Mouse (Mus musculus) hindbrain, embryonic 12.5 days (tissue): Measurements from ENCODE around the gene Sapcd1. TPM values are rescaled to one million over a fixed set of nuclear protein-coding genes. Genes with fewer than 3 reads are reported as not detected.

ENCODE experiments used
- ATAC-seq: fragments of 200-750 bp; cut with Nextera tagmentation; 2 replicates; pipeline ENCODE4 v1.8.0; 2017; ENCODE audit warnings: moderate TSS enrichment; ENCODE audit not compliant: low FRiP score
- H3K27ac ChIP-seq: fragments of 300-500 bp; sonication (generic); 2 replicates; pipeline ENCODE4 v1.5.1; 2016; ENCODE audit warnings: mild to moderate bottlenecking
- H3K27me3 ChIP-seq: fragments of 300-500 bp; sonication (generic); 2 replicates; pipeline ENCODE4 v1.6.1; 2016; ENCODE audit warnings: mild to moderate bottlenecking
- H3K36me3 ChIP-seq: fragments of 300-500 bp; sonication (generic); 2 replicates; pipeline ENCODE4 v1.6.1; 2016; ENCODE audit warnings: mild to moderate bottlenecking
- H3K4me1 ChIP-seq: fragments of 300-500 bp; sonication (generic); 2 replicates; pipeline ENCODE4 v1.6.1; 2016
- H3K4me2 ChIP-seq: fragments of 300-500 bp; sonication (generic); replicated peaks from 2 replicates; pipeline ENCODE4 v1.6.1; 2016; ENCODE audit warnings: mild to moderate bottlenecking
- H3K4me3 ChIP-seq: fragments of 300-500 bp; sonication (generic); 2 replicates; pipeline ENCODE4 v1.5.1; 2016; ENCODE audit warnings: mild to moderate bottlenecking
- H3K9ac ChIP-seq: fragments of 300-500 bp; sonication (generic); 2 replicates; pipeline ENCODE4 v1.6.1; 2016; ENCODE audit warnings: mild to moderate bottlenecking, moderate library complexity
- H3K9me3 ChIP-seq: fragments of 300-500 bp; sonication (generic); replicated peaks from 2 replicates; pipeline ENCODE4 v1.6.1; 2016; ENCODE audit warnings: mild to moderate bottlenecking
- WGBS: fragments of 180-500 bp; shearing (Covaris S2); methylation state at CpG from one replicate; pipeline ENCODE4 v1.1.7; 2016; 5-methylcytosine and 5-hydroxymethylcytosine counted together
- polyA plus RNA-seq: library from polyadenylated mRNA; unstranded; fragments of >200 nt; fragmentation: Nextera tagmentation; extraction: Ambion mirVana; gene quantifications from 2 replicates; pipeline ENCODE4 v1.2.1, GENCODE M21; 2016

The Sapcd1 gene
- polyA plus RNA-seq, 1 experiment from 2014 or later: 2.4 TPM

- Histone ChIP-seq H3K9me3 (no peaks in the 10 kb centered on the region), H3K27ac (peak overlapping the region; percentile 93), H3K36me3 (peaks cover 14% of the 10 kb centered on the region), H3K9ac (peak overlapping the region; percentile 79), H3K27me3 (no peaks in the 10 kb centered on the region), H3K4me3 (peak overlapping the region; percentile 55), H3K4me1 (peaks cover 54% of the 10 kb centered on the region), H3K4me2 (peak overlapping the region; percentile 79)
- under 1% methylated on average over 27 of the region's 27 CpGs for WGBS
- no peak for ATAC-seq
These were observed 22.4 kb upstream of the Sapcd1 start for GRCm38 (mm10) chr17:35050126-35050750.

- H3K4me2 ChIP-seq: peak within 1 kb of the TSS; percentile 79
- peak within 1 kb of the TSS; percentile 55 for H3K4me3 ChIP-seq
- H3K4me1 ChIP-seq: peaks cover 56% of the 10 kb centered on the region
- peak within 1 kb of the TSS; percentile 93 for H3K27ac ChIP-seq
- no peaks in the 10 kb centered on the region for H3K9me3 ChIP-seq
- peaks cover 9% of the 10 kb centered on the region for H3K36me3 ChIP-seq
- peak within 1 kb of the TSS; percentile 79 for H3K9ac ChIP-seq
- H3K27me3 ChIP-seq: no peaks in the 10 kb centered on the region
- ATAC-seq: 0 out of 2 replicates have a peak, but pooled peaks have one; percentile 20
- 2% methylated on average over 11 of the region's 11 CpGs for WGBS
These were observed 21.8 kb upstream of the Sapcd1 start, which contains the start of gene Clic1 for GRCm38 (mm10) chr17:35049561-35050016. Clic1 (plus strand) TSS chr17:35049966.

DNA sequence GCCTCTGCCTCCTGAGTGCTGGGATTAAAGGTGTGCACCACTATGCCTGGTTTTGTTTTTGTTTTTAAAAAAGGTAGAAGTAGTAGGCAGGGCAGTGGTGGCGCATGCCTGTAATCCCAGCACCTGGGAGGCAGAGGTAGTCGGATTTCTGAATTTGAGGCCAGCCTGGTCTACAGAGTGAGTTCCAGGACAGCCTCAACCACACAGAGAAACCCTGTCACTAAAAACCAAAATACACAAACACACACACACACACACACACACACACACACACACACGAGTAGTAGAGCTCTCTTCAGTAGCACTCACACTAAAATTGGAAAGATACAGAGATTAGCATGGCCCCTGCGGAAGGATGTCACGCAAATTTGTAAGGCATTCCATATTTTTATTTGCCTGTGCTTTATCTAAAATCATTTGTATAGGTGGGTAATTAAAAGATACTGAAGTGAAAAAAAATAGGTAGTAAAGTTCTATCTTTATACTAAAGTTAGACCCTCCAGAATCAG lies 21.2 kb upstream of the Sapcd1 start:
- no peak for ATAC-seq
- 79% methylated on average over 5 of the region's 5 CpGs for WGBS
- H3K4me1 ChIP-seq: peaks cover 56% of the 10 kb centered on the region
- H3K4me2 ChIP-seq: peak overlapping the region; percentile 79
- H3K4me3 ChIP-seq: no peak overlapping the region
- H3K9ac ChIP-seq: no peak overlapping the region
- peak overlapping the region; percentile 93; the same call in 1 of the 2 replicates for H3K27ac ChIP-seq
- H3K27me3 ChIP-seq: no peaks in the 10 kb centered on the region
- H3K9me3 ChIP-seq: no peaks in the 10 kb centered on the region
- H3K36me3 ChIP-seq: peaks cover 4% of the 10 kb centered on the region

DNA sequence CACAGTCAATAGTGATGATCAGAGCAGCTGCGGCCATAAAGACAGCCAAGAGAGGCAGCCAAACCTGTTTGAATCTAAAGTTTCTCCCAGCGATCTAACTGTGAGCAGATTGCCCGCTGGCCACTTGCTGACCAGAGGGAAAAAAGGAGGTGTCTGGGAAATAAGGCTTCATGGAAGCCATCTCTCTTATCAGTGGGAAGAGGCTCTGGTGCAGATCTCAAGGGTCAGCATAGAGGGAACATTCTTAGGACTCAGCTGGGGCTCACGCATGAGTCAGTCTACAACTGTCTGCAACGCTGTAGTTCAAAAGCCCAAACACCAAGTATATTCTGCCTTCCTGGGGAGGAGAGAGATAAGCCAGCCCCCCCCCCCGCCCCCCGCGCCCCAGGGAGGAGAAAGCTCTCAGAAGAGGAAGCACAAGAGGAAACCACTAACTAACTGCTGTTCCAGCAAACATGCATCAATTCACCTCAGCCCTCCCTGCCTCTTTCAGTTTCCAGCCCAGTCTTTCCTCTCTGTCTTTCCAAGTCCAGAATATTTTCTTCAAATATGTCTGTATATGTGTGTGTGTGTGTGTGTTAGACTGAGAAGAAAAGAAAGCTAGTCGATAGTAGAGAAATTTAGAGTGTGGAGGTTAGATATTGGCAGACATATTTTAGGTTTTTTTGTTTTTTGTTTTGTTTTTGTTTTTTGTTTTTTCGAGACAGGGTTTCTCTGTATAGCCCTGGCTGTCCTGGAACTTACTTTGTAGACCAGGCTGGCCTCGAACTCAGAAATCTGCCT lies 20.5 kb upstream of the Sapcd1 start:
- no peak for ATAC-seq
- no peak overlapping the region for H3K4me3 ChIP-seq
- WGBS: 37% methylated on average over 11 of the region's 11 CpGs
- peaks cover 56% of the 10 kb centered on the region for H3K4me1 ChIP-seq
- H3K4me2 ChIP-seq: 0 out of 2 replicates have a peak overlapping the region, but pooled peaks have one; percentile 11
- H3K27ac ChIP-seq: peak overlapping the region; percentile 62
- no peaks in the 10 kb centered on the region for H3K27me3 ChIP-seq
- H3K9ac ChIP-seq: no peak overlapping the region
- H3K9me3 ChIP-seq: no peaks in the 10 kb centered on the region
- no peaks in the 10 kb centered on the region for H3K36me3 ChIP-seq

- H3K4me3 ChIP-seq: no peak overlapping the region
- peaks cover 54% of the 10 kb centered on the region for H3K4me1 ChIP-seq
- H3K9me3 ChIP-seq: no peaks in the 10 kb centered on the region
- ATAC-seq: no peak
- H3K4me2 ChIP-seq: no peak overlapping the region
- H3K27me3 ChIP-seq: no peaks in the 10 kb centered on the region
- 41% methylated on average over 1 of the region's 1 CpGs for WGBS
- H3K27ac ChIP-seq: 0 out of 2 replicates have a peak overlapping the region, but pooled peaks have one; percentile 62
- no peaks in the 10 kb centered on the region for H3K36me3 ChIP-seq
- no peak overlapping the region for H3K9ac ChIP-seq
These were observed 19.9 kb upstream of the Sapcd1 start for GRCm38 (mm10) chr17:35047688-35048087.

DNA sequence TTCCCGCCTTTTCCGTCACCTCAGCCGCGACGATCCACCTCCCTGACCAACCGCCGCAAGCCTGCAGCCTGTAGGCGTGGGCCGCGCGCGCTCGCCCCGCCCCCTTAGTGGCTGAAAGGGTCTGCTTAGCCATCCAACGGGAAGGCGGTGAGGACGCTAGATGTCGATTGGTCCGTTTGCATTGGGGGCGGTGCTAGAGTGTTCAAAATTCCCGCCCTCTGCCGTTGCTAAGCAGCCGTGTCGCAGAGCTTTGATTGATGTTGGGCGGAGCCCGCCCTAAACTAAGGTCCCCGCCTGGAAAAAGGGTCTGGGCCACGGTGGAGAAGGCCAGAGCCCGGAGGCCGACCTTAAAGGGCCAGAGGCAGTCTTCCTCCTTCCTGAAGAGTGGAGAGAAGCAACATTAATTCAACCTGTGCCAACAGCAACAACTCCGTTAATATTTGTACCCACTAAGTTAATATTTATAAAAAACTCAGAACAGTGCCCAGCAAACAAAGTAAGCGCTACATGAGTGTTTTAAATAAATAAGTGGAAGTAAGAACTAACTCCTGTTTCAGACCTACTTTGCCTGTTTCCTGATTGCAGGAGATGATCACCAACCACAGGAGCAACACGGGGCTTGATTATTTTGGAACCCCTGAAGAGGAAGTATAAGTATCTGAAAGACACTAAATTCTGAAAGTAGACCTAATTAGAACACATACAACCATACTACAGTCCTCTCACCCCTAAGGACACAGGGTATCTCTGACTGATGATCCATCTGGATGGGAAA lies 19.1 kb upstream of the Sapcd1 start, which contains the start of gene Msh5:
TSS of gene Msh5 (minus strand) at position 65 of the 775 bp plus-strand sequence.
- Histone ChIP-seq H3K4me2 (peak within 1 kb of the TSS; percentile 97), H3K9ac (peak within 1 kb of the TSS; percentile 81), H3K9me3 (no peaks in the 10 kb centered on the region), H3K27me3 (no peaks in the 10 kb centered on the region), H3K36me3 (no peaks in the 10 kb centered on the region), H3K4me1 (peaks cover 48% of the 10 kb centered on the region), H3K4me3 (peak within 1 kb of the TSS; percentile 53), H3K27ac (peak within 1 kb of the TSS; percentile 62)
- ATAC-seq: peak; percentile 98
- 3% methylated on average over 33 of the region's 33 CpGs for WGBS

DNA sequence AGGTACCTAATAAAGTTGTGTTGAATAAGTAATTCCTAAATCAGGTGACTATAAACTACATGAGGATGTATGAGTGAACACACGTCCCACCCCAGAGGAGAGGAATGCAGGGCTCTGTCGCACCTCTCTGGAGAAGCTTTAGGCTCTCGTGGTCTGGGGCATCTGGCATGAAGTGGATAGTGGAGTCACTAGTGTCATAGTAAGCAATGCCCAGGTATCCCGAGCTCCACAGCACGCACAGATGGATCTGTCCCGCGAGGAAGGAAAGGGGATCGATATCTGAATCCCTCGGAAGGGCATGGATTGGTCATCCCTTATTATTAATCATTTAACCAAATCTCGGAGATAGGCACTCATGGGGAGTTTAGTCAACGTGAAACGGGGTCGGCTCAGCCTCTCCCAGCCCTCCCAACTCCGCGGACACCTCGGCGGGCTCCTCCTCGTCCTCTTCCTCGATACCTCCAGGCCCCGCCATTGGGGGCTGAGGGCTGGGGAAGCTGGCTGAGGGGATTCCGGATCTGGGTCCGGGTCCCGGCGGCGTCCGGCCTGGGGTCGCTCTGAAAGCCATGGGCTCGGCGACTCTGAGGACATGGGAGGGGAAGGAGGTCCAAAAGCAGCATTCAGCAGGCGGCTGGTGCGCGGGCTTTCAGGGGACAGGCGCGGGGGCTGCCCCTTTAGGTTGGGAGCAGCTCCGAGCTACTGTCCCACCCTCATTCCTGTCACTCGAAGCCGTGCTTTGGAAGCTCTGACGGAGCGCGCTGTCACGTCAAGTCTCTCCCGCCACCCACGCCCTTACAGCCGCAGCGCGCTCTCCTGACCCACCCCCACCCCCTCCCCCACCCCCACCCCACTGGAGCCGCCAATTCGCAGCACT lies 18.2 kb upstream of the Sapcd1 start:
- Histone ChIP-seq H3K9ac (peak overlapping the region; percentile 81), H3K27ac (peak overlapping the region; percentile 62), H3K36me3 (no peaks in the 10 kb centered on the region), H3K4me2 (peak overlapping the region; percentile 97), H3K4me1 (peaks cover 42% of the 10 kb centered on the region), H3K9me3 (no peaks in the 10 kb centered on the region), H3K27me3 (no peaks in the 10 kb centered on the region), H3K4me3 (peak overlapping the region; percentile 53)
- peak; percentile 68 for ATAC-seq
- 7% methylated on average over 43 of the region's 48 CpGs for WGBS

DNA sequence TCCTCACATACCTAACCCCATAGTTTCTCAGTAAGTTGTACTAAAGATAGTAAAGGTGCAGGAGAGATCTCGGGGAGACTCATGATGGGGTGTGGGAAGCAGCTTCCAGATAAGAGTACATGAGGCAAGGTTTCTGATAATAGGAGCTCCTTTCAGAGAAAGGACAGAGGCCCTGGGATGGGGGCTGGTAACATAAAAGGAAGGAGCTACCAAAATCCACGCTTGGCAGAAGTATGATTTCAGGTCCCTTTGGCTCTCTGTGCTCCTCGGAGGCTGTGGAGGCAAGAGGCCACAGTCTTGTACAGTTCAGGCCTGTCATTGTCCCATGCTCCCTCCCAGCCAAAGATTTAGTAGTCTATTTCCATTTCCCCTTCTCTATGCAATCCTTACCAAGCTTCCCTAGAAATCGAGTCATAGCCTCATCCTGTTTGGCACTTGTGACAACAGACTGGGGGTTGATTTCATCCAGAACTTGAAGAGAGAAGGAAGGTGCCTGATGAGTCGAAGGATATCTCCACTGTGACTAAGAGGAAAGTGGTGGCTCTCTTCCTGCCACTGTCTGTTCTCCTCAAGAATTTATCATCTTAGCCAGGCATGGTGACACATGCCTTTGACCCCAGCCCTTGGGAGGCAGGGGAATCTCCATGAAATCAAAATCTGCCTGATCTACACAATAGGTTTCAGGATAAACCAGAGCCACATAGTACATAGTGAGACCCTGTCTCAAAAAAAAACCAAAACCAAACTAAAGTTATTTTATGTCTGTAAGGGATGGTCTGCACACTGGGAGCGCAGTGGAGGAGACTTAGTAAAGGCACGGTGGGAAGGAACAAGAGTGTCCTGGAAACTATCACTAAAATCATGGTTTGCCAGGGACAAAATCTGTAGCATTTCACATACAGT lies 17.3 kb upstream of the Sapcd1 start:
- Histone ChIP-seq H3K9ac (peak overlapping the region; percentile 81), H3K27me3 (no peaks in the 10 kb centered on the region), H3K9me3 (no peaks in the 10 kb centered on the region), H3K27ac (no peak overlapping the region), H3K4me3 (peak overlapping the region; percentile 53), H3K36me3 (no peaks in the 10 kb centered on the region), H3K4me1 (peaks cover 38% of the 10 kb centered on the region), H3K4me2 (peak overlapping the region; percentile 97)
- WGBS: 84% methylated on average over 7 of the region's 7 CpGs
- no peak for ATAC-seq

DNA sequence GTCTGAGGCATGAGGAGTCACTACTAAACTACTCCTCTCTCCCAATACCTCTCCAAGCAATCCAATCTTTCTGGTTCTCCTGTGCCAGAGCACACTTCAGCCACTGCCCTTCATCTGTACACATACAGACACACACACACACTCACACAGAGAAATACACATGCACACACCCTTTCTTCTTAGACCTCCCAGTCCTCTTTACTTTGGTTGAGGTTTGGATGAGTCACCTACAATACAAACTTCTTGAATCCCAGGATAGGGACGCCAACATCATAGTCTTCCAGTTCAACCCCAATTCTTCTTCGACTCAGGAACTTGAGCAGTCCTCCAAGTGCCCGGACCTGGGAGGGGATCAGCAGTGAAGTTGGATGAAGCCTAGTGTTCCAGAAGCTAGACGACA lies 16.0 kb upstream of the Sapcd1 start:
- no peak overlapping the region for H3K27ac ChIP-seq
- no peak for ATAC-seq
- WGBS: 94% methylated on average over 4 of the region's 4 CpGs

DNA sequence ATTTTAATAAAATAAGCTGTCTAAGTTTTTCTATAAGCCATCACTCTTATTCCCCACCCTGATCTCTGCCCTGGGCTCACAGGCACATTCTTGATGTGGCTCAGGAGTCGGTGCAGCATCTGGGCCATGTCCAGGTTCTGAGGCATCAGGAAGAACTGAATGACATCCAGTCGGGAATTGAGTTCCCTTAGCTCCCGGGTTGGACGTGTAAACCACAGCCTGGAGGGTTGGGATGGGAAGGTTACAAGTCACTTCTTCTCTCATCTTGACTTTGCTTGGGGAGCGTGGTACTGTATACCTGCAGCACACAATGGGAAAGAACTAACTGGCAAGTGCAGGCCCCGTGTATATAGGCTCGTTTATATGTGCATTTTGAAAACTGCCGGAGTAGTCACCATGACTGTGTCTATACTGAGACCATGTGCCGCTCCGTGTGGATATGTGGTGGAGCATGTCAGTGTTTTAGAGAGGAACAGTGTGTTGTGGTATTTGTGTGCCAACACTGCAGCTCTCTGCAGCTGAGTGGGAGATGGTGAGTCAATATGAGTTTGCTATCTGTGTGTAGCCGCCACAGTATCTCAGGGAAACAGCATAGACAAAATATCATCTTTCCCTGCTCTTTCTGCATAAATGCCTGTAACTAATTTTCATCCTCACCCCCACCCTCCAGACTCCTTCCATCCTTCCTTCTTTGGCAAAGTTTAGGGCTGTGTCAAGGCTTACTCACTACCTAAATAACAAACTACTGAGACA lies 11.5 kb upstream of the Sapcd1 start:
- H3K36me3 ChIP-seq: no peaks in the 10 kb centered on the region
- WGBS: 88% methylated on average over 11 of the region's 11 CpGs
- H3K9me3 ChIP-seq: no peaks in the 10 kb centered on the region
- no peak overlapping the region for H3K9ac ChIP-seq
- H3K4me3 ChIP-seq: no peak overlapping the region
- H3K27ac ChIP-seq: no peak overlapping the region
- ATAC-seq: no peak
- no peak overlapping the region for H3K4me2 ChIP-seq
- H3K27me3 ChIP-seq: no peaks in the 10 kb centered on the region
- H3K4me1 ChIP-seq: no peaks in the 10 kb centered on the region

More for the DNA sequence above, 16.0 kb upstream of the Sapcd1 start:
- no peak overlapping the region for H3K9ac ChIP-seq
- no peak overlapping the region for H3K4me2 ChIP-seq
- no peak overlapping the region for H3K4me3 ChIP-seq
- no peaks in the 10 kb centered on the region for H3K27me3 ChIP-seq
- no peaks in the 10 kb centered on the region for H3K9me3 ChIP-seq
- H3K4me1 ChIP-seq: peaks cover 26% of the 10 kb centered on the region
- no peaks in the 10 kb centered on the region for H3K36me3 ChIP-seq
